Mouse (Mus musculus): Measurements from ENCODE around the gene Olfr202.
"Not testable (repeated sequence)": the region's sequence is repeated elsewhere in the genome, so short reads cannot be mapped to it uniquely, and the experiment has no call there.

Gene Olfr202

DNA sequence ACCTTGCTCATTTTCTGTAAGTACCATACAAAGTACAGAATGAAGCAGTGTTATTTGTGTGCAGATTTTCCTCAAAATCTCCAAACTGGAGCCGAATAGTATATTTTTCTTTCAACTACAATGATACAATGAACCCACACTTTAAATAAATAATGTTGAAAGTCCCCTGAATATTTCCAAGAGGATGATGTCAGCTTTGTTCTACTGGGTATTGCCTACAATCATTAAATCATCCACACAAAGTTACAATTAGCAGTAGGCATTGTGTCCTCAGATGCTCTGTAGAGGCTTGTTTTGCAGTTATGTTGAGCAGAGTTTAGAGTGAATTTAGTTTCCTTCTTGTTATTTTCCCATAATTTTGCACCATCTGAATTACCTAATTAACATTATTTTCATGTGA is at the start of gene Olfr202:
Olfr202 (minus strand) TSS at position 101 of the 400 bp plus-strand sequence.
- no peak for DNase-seq (ENCODE audit: low read depth, low spot score)

DNA sequence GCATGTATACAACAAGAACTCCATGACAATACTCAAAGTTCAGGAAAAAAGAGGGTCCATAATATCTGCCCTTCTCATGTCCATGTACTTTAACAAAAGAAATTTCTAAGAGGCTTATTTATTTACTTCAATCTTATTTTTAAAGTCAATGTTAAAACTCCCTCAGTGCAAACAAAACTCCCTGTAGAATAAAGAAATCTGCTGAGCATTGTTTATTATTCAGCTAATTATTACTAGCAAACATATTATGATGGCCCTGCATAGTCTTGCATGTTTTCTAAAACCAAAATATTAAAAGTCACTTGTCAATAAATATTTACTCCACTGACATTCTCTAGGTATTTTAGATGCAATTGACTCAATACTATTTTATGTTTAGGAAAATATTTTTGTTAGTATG is 44.4 kb upstream of the Olfr202 start, which contains the start of gene Olfr205:
Olfr205 (minus strand) TSS at position 101 of the 400 bp plus-strand sequence.
- no peak for DNase-seq (ENCODE audit: low read depth, low spot score)

DNA sequence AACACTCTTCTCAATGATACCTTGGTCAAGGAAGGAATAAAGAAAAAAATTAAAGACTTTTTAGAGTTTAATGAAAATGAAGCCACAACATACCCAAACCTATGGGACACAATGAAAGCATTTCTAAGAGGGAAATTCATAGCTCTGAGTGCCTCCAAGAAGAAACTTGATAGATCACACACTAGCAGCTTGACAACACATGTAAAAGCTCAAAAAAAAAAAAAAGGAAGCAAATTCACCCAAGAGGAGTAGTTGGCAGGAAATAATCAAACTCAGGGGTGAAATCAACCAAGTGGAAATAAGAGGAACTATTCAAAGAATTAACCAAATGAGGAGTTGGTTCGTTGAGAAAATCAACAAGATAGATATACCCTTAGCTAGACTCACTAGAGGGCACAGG is 36.7 kb upstream of the Olfr202 start:
- DNase-seq (ENCODE audit: low read depth, low spot score): not testable (repeated sequence)

DNA sequence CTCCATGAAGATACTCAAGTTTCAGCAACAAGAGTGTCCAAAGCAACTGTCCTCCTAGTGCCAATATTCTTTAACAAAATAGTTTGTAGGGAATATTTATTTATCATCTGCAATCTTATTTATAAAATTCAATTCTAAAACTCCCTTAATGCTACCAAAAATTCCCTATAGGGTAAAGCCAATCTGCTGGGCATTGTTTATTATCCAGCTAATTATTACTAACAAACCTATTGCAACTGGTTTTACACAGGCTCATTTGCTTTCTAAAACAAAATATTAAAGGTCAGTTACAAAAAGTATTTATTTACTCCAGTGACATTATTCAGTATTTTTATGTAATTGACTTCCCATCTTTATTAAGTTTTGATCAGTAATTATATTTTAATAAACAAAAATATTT is 31.6 kb upstream of the Olfr202 start, which contains the start of gene Olfr204:
Olfr204 (minus strand) TSS at position 101 of the 400 bp plus-strand sequence.
- DNase-seq (ENCODE audit: low read depth, low spot score): no peak

DNA sequence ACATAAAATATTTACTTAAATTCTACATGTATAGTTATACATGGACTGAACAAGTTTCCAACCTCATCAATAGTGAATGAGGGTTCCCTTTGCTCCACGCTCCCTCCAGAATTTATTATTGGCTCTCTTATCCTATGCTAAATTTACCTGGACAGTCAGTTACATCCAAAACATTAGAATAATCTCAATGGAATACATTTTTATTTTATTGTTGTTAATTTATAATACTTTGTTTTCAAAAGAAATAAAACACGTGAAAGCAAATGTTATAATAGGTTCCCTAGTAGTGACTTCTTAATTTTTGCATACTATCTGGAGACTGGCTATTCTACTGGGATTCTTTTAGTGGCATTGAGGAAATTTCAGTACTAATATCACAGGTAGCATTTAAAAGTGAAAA is 12.0 kb upstream of the Olfr202 start, which contains the start of gene Olfr203:
Olfr203 (plus strand) TSS at position 301 of the 400 bp plus-strand sequence.
- no peak for DNase-seq (ENCODE audit: low read depth, low spot score)

DNA sequence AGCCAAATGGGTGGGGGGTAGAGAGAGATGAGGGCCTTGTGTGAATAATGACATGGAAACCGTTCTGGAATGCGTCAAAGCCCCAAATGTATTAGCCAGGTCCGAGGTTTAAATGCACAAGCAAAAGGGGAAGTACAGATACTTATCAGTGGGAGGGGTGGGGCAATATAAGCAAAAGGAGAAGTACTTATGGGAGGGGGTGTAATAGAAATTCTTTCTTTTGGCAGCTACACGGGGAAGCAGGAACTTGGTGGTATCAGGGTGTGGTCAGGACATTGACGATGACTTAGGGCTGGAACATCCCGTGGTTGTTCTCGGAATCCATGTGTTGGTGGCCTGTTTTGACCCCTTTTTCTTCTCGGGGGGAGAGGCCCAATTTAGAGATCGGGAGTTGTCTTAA is 983 bp upstream of the Olfr202 start:
- DNase-seq (ENCODE audit: low read depth, low spot score): not testable (repeated sequence)

DNA sequence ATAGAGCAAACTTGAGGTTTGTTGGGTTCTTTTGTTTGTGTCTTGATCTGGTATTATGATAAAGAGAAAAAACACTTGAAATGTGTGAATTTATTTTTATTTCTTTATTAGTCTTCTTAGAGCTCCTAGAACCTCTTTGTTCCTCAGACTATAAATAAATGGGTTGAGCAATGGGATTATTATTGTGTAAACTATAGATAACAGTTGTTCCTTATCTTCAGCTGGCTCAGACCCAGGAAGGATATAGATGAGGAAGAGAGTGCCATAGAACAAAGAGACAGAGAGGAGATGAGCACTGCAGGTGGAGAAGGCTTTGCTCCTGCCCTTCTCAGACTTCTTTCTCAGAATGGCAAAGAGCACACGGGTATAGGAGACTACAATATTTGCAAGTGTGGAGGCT is 3.1 kb downstream of the Olfr202 start:
- DNase-seq (ENCODE audit: low read depth, low spot score): no peak

DNA sequence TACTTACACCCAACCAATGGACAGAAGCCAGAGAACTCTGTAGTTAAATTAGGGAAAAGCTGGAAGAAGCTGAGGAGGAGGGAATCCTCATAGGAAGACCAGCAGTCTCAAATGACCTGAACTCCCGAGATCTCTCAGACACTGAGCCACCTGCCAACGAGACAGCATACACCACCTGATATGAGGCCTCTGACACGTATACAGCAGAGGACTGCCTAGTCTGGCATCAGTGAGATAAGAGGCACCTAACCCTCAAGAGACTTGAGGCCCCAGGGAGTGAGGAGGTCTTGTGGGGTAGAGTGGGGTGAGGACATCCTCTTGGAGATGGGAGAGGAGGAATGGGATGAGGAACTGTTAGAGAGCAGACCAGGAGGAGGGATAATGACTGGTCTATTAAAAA is 6.1 kb downstream of the Olfr202 start:
- no peak for DNase-seq (ENCODE audit: low read depth, low spot score)

DNA sequence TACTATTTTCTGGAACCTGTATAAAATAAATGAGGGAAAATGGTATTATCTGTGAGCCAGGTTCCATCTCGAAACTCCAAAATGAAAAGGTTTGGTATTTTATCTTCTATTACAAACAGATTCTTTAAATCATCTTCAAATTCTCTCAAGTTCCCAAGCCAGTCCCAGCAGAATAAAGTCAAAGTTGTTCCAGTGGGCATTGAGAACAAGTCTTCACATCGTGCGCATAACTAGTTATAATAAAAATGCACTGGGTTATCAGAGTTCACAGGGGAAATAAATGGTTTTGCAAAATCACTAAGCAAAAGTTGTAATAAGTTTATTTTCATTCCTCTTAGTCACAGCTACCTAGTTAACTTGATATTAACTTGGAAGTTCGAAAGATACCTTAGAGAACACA is 14.1 kb downstream of the Olfr202 start, which contains the start of gene Olfr201:
Olfr201 (minus strand) TSS at position 101 of the 400 bp plus-strand sequence.
- DNase-seq (ENCODE audit: low read depth, low spot score): not testable (repeated sequence)

DNA sequence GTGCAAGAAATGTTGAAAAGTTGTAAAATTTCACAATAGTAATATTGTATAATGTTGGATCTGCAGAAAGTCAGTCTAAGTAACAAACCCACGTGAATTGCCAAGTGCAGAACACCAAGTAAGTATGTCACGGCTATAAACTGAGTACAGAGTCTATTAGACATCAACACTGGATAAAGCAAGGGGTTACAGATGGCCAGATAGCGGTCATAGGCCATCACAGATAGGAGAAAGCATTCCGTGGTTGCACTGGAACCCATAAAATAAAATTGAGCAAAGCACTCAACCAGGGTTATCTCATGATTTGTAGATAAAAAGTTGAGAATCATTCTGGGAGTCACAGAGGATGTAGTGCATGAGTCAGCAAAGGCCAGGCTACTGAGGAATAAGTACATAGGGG is 17.5 kb downstream of the Olfr202 start:
- not testable (repeated sequence) for DNase-seq (ENCODE audit: low read depth, low spot score)

DNA sequence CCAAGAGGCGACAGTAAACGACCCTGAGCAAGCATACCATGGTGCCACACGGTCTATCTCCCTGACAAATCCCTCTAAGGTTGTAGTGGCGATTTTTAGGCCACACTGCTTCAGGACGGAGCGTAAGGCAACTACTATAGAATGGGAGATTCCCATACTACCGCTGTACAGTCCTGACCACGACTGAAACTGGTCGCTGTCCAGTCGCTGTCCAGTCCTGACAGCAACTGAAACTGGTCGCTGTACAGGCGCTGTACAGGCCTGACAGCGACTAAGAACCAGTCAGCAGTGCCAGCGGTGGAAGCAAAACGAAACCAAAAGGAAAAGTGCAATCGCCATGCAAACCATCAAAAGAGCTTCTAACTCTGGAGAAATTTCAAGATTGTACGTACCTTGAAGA is 36.9 kb downstream of the Olfr202 start:
- DNase-seq (ENCODE audit: low read depth, low spot score): no peak

Data from forelimb bud, embryonic 11.5 days (tissue).